Mouse (Mus musculus) small intestine, adult 2 months (tissue): ENCODE results near the gene Gata1.
A peak's percentile ranks its signal among the peaks of the same experiment; 100 is the strongest.

ENCODE experiments used
- CTCF ChIP-seq: fragments of 200-500 bp; IDR thresholded peaks from 2 replicates; pipeline ENCODE4 v1.5.1; 2012; ENCODE audit warnings: low read depth, mild to moderate bottlenecking, control low read depth, inconsistent platforms, low read length, moderate library complexity, mixed read lengths; ENCODE audit not compliant: insufficient replicate concordance, insufficient read length; ENCODE audit errors: extremely low read depth
- POLR2A ChIP-seq: fragments of 200-500 bp; IDR thresholded peaks from 2 replicates; pipeline ENCODE4 v1.6.1; 2012; ENCODE audit warnings: low read depth, mild to moderate bottlenecking, control low read depth, inconsistent platforms, low read length, moderate library complexity

DNA sequence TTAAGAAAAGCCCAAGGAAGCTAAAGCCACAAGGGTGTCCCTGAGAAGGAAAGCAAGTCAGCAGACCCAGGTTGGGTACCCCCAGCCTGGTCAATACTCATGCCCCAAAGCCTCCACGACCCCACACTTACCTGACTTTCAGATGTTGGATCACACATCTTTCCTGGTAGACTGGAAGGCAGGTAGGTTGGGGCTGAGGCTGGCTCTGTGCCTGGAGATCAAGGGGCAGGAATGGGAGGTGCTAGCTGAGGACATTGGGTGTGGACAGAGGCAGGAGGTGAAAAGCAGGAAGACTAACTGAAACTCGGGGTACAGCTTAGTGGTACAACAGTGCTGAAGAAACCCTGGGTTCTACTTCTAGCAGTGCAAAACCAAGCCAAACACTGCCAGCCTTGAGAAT is 40.4 kb upstream of the Gata1 start, which contains the start of gene Glod5:
- no peak for TF ChIP-seq CTCF
- peak; percentile 47; the same call in 1 of the 2 replicates for TF ChIP-seq POLR2A
